ENCODE assay signal across 16 mouse cellular contexts in the genomic region with DNA sequence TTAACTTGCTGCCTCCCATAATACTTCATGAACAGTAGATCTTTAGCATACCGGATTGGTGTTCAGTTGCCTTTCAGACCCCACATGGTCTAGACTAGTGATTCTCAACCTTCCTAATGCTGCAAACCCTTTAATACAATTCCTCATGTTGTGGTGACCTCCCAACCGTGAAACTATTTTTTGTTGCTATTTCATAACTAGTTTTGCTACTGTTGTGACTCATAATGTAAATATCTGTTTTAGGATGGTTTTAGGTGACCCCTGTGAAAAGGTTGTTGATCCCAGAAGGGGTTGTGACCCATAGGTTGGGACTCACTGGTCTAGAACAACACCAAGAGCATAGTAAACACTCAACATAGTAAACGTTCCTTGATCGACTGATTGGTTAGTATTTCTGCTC.
"Had no signal": no experiment of that assay in that cellular context is flagged by ENCODE, and none has a peak within 500 bp of the region (broad histone marks: within the 10 kb centered on the region; RNA-seq: fewer than 3 reads in every experiment).

No protein-coding gene starts in this region.

- H3K36me3 ChIP-seq: neural tube, embryonic 13.5 days; neural tube, embryonic 15.5 days; stomach, embryonic 15.5 days had no signal

- H3K4me3 ChIP-seq: neural tube, embryonic 13.5 days; neural tube, embryonic 15.5 days; stomach, embryonic 15.5 days had no signal

- H3K27ac ChIP-seq: neural tube, embryonic 13.5 days; neural tube, embryonic 15.5 days; stomach, embryonic 15.5 days; stomach, postnatal 0 days had no signal

- DNase-seq: retina, postnatal 1 day; right cerebral cortex, adult 18-20 months; right cerebral cortex, postnatal 14 days; right cerebral cortex, postnatal 25 days; right cerebral cortex, postnatal 4 days; spleen, adult 18-20 months; thymus, adult 18-20 months; thymus, adult 2 months; thymus, postnatal 14 days; thymus, postnatal 25 days; thymus, postnatal 36 days; thymus, postnatal 4 days had no signal

- H3K4me2 ChIP-seq: neural tube, embryonic 13.5 days; neural tube, embryonic 15.5 days; stomach, embryonic 15.5 days had no signal

- H3K4me1 ChIP-seq: stomach, embryonic 15.5 days had no signal

- H3K9ac ChIP-seq: neural tube, embryonic 13.5 days; neural tube, embryonic 15.5 days; stomach, embryonic 15.5 days had no signal

- H3K27me3 ChIP-seq: neural tube, embryonic 13.5 days; neural tube, embryonic 15.5 days; stomach, embryonic 15.5 days had no signal

- H3K9me3 ChIP-seq: neural tube, embryonic 13.5 days; neural tube, embryonic 15.5 days; stomach, embryonic 15.5 days had no signal
